Mouse (Mus musculus) midbrain, embryonic 10.5 days (tissue): ENCODE results near the gene Prpf4b. TPM values are rescaled to one million over a fixed set of nuclear protein-coding genes. Genes with fewer than 3 reads are reported as not detected.

Source experiments
- polyA plus RNA-seq: library from polyadenylated mRNA; unstranded; fragments of >200 nt; fragmentation: Nextera tagmentation; extraction: Ambion mirVana; gene quantifications from 2 replicates; pipeline ENCODE4 v1.2.1, GENCODE M21; 2016

Prpf4b gene
- polyA plus RNA-seq, 1 experiment from 2014 or later, result 77.2 TPM

Other genes with a start within 250 kb of the Prpf4b start
- 4.1 and 6.6 TPM in 2 replicates for gene Pxdc1, start 221.8 kb upstream of the Prpf4b start, polyA plus RNA-seq
- not detected in 2 replicates for gene Fam50b, start 140.5 kb upstream of the Prpf4b start, polyA plus RNA-seq
- 0.62 and 0.95 TPM in 2 replicates for gene Fam217a, start 49.0 kb downstream of the Prpf4b start, polyA plus RNA-seq
- gene 4933417A18Rik, start 49.1 kb downstream of the Prpf4b start, polyA plus RNA-seq, result not detected in 2 replicates
- 0.32 and 0.68 TPM in 2 replicates for gene Eci3, start 88.5 kb downstream of the Prpf4b start, polyA plus RNA-seq
- gene Eci2, start 151.8 kb downstream of the Prpf4b start, polyA plus RNA-seq, result 91.8 and 116 TPM in 2 replicates